Mouse (Mus musculus) gastrocnemius, postnatal 10 days (tissue): ENCODE data around the gene Tex2. TPM values are rescaled to one million over a fixed set of nuclear protein-coding genes. Genes with fewer than 3 reads are reported as not detected.

Experiments used
- DNase-seq: peaks from one replicate; pipeline ENCODE4 v3.0.0; 2021; ENCODE audit warnings: mixed read lengths
- total RNA-seq, 2 experiments: library from RNA; stranded (reverse); gene quantifications; 2 replicates each; pipeline ENCODE4 v1.2.3; 2021

The Tex2 gene
- total RNA-seq, 2 experiments from 2014 or later: 22.1 to 24.1 TPM

DNA sequence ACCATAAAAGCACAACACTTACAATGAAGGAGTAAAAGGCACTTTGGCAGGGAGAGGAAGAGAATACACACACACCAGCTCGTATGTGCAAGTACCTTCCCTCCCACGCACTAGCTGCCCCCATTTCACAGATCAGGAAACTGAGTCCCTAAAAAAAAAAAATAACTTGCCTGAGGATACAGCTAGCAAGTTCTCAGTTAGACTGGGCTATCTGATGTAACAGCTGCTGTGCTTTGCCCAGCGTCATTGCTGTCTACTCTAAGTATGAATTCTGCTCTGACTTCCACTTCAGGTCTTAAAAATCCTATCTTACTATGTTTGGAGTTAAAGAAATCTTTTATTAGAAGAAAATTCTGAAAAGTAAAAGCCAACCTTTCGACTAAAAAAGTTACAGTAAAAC lies 127.6 kb downstream of the Tex2 start:
- no peak for DNase-seq

DNA sequence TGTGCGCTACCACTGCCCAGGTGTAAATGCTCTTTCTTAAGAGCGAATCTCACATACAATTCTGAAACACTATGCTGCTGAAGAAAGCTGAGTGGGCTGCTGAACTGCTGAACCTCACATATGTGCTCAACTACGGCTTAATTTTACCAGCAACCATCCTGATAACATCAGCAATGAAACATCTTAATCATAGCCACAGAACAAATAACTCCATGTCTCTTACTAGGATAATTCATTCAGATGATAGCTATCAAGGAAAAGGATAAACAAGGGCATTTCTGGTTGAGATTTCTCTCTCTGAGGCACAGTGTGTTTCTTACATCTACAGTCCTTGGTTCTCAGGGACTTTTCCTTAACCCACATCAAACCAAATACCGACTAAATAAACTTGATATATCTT lies 128.3 kb downstream of the Tex2 start:
- DNase-seq: no peak

GRCm38 (mm10) chr11:106482867-106483266 lies 130.4 kb downstream of the Tex2 start:
- DNase-seq: no peak

- no peak for DNase-seq
Measured at GRCm38 (mm10) chr11:106481651-106482050, 131.6 kb downstream of the Tex2 start.

DNA sequence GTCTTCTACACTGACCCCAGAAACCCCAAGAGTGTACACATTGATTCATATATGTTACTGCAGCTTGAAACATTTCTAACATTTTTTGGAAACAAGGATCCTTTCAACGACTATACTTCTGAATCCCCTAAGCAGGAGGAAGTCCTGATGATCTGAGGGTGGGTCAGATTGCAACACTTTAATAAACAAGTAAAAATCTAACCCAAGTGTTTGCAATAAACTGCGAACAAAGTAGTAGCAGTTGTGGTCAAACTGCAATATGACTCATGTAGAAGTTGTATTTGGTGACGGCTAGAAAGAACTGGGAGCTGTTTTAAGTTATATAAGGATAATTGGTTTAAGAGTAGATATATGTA lies 132.7 kb downstream of the Tex2 start:
- DNase-seq: no peak

DNA sequence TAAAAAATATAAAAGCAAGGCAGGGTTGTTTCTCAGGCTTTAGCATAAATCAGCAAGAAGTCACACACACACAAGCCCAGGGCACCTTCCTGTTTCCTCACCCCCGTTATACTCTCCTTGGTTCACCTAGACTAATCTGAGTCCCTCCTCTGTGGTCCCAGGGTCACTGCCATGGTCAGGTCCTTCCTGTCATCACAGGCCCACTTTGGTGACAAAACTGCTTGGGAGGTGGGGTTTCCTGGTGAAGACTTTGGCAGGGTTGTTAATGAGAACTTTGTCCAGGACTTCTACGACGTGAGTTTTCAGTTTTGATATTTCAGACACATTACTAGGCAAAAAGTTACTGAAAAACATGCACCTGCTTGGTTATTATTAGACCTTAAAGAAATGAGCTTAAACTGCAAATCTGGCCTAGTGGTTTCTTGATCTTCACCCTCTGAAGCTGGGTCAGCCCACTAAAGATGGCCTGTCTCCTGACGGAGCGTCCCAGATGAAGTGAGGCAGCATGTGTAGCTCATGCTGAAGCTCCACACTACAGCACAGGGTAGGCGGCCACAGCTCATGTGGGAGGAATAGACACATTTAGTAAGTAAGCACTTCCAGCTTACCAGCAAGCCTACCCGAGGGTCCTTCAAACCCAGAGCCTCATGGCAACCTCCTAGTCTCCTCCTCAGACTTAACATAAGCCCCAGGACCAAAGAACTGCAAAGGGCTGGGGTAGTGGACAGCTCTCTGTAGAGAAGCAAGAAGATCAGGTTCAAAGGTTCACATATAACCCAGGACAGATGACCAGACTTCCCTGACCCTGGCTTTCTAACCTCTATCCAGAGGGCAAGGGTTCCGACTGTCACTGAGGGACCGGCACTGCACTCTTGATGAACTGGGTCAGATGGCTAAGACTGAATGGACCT lies 133.3 kb downstream of the Tex2 start:
- DNase-seq: no peak

DNA sequence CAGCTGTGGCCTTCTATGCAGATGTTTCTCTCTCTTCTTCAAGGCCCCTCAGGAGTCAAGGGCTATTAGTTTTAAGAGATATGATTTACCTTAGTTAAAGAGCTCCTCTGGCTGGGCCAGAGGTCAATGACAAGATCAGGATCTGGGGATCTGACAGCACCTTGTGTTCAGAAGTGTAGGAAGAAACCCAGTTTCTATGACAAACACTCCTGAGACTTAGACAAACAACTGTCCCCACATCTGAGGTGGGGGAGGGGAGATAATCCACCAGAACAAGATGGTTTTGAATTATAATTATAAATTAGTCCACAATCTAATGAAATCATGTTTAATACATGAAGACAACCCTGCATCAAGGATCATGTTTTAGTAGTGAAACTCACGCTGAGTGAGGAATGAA lies 134.5 kb downstream of the Tex2 start:
- no peak for DNase-seq

DNA sequence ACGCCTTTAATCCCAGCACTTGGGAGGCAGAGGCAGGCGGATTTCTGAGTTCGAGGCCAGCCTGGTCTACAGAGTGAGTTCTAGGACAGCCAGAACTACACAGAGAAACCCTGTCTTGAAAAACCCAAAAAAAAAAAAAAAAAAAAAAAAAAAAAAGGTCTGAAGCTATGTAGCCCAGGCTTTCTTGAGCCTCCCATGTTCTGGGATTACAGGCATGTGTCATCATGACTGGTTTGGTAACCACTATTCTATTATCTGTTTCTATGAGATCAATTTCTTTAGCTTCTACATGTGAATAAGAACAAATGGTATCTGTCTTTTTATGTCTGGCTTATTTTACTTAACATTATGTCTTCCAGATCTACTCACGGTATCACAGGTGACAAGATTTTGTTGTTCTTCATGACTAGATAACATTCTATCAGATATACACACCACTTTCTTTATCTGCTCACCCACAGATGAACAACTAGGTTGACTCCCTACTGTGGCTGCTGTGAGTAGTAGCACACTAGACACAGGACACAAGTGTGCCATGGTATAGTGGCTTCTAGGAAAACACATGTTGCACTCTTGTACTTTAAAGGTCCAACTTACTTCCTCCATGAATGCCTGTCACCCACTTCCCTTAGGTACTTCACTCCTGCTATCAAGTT lies 135.6 kb downstream of the Tex2 start:
- DNase-seq: no peak

GRCm38 (mm10) chr11:106475309-106475708 lies 137.9 kb downstream of the Tex2 start:
- no peak for DNase-seq

DNA sequence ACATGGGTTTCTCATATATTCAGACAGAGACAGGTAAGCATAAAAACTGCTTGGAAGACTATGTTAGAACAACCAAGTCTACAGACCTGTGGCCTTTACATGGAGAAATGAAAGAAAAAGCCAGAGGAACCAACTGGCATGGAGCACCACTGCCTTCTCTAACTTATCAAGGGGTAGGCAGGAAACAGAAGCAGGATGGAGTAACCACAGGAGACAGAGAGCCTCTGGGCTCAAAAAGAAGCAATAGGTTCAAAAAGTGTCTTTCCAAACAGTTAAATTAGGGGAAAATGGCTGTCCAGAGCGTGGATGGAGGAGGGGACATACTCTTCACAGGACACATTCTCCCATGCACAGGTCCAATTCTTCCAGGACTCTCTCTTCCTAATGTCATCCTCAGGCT lies 141.6 kb downstream of the Tex2 start:
- DNase-seq: no peak

DNA sequence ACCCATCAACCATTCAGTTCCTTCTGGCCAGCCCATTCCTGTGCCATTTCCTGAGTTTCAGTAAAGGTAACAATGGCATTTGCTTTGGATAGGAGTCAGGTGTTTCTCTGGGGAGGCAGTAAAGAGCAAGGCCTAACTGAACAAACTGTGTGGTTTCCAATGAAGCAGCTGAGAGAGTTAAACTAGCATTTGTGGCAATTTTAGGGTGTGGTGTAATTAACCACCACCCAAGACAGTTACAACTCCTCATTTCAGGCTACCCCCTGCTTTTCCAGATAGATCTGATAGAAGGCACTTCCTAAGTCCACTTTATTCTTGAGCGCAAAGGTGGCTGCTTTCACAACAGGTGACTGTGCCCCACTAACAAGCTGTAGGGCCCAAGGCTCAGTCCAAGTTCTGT lies 144.7 kb downstream of the Tex2 start:
- DNase-seq: no peak

GRCm38 (mm10) chr11:106465932-106466331 lies 147.3 kb downstream of the Tex2 start:
- no peak for DNase-seq

- DNase-seq: no peak
Measured at GRCm38 (mm10) chr11:106465545-106465903, 147.7 kb downstream of the Tex2 start.

DNA sequence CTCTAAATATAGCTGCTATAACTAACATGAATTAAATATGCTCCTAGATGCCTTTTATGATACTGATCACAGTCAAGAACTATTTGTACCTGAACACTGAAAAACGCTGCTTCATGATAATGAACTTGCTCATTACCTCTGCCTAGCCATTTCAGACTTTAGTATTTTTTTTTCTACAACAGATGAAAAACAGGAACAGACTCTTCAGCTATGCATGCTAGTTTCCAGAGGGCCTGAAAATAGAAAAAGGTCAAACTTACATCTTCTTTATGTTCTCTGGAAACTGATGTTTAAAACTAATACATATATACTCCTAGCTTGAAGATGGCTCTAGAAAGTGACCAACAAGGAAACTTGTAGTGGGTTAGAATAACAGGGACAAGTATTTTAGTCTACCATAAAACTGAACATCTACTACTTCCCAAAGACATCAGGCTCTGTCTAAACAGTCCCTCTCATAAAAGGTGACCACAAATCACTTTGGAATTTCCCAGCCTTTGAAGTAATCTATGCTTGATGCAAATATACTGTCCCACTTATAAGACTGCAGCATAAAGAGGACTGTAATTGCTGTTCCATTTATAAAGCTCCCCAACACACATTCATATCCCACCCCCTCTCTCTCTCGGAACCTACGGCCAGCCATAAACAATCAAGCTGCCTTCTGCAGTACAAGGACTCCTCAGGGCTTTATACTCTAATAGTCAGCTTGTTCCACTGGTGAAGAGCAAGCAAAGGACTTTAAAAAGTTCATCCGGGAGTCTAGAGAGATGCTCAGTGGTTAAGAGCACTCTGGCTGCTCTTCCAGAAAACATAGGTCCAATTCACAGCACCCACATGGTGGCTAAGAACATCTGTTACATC lies 148.3 kb downstream of the Tex2 start:
- DNase-seq: no peak

DNA sequence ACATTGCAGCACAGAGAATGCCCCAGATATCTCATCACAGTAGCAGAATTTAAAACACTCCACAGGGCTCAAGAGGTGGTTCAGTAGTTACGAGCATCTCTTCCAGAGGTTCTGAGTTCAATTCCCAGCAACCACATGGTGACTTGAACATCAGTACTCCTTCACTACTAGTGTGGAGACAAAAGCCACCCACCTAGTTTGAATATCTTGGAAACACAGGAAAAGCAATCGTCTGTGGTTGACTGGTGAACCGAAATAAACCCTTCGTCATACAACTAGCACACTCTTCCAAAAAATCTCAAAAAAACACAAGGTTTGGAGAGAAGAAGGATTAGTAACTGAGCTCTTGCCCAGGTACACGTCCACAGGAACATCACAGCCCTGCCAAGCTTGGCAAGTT lies 149.4 kb downstream of the Tex2 start:
- no peak for DNase-seq

GRCm38 (mm10) chr11:106462309-106462708 lies 150.9 kb downstream of the Tex2 start:
- DNase-seq: no peak

GRCm38 (mm10) chr11:106461145-106461932 lies 151.9 kb downstream of the Tex2 start:
- no peak for DNase-seq

- DNase-seq: no peak
Measured at GRCm38 (mm10) chr11:106460671-106461070, 152.6 kb downstream of the Tex2 start.

GRCm38 (mm10) chr11:106458540-106458939 lies 154.7 kb downstream of the Tex2 start:
- no peak for DNase-seq
